Mouse (Mus musculus): ENCODE data around the gene A630076J17Rik. TPM values are rescaled to one million over a fixed set of nuclear protein-coding genes. Genes with fewer than 3 reads are reported as not detected.
A peak's percentile ranks its signal among the peaks of the same experiment; 100 is the strongest.

A630076J17Rik gene
- polyA plus RNA-seq, 1 experiment = not detected

DNA sequence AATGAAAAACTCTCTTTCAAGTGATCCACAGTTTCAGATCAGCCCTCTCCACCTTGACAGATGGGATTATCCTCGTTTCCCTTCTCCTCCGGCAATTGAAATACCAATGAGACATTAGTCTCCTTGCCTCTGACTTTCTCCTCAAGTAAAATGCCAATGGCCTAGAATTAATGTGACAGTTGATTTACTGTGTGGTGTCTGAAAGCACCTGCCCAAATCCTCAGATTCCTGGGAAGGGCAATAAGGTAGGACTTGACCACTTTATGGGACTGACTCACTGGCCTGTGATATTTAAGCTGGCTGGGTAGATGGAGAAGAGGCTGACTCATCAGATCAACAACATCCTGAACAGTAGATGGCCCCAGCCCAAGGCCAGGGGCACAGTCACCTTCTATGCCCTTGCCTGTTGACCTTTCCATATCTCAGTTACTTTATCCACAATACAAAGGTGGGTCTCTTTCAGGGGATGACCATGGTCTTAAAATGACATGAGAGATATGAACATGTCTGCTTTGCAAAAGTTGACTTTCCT lies 36.5 kb downstream of the A630076J17Rik start:
- DNase-seq (ENCODE audit: low read depth, low spot score) = no peak
- 37% methylated on average over 2 of the region's 2 CpGs for WGBS

DNA sequence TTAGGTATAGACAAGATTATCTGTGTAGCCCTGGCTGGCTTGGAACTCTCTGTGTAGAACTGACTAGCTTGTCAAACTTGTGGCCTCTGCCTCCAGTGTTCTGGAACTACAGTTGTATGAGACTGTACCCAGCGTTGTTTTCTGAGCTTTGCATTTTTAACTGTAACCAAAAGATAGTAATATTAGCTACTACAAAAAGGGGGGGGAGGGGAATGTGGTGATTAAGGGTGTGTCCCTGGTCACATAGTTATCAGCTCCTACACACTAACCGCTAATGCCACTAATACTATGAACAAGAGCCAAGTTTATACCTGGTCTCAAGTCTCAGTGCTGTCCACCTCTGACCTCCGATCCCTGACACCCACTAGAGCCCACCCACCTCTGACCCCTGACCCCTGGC lies 42.0 kb downstream of the A630076J17Rik start:
- WGBS = 87% methylated on average over 3 of the region's 3 CpGs
- DNase-seq (ENCODE audit: low read depth, low spot score) = no peak

DNA sequence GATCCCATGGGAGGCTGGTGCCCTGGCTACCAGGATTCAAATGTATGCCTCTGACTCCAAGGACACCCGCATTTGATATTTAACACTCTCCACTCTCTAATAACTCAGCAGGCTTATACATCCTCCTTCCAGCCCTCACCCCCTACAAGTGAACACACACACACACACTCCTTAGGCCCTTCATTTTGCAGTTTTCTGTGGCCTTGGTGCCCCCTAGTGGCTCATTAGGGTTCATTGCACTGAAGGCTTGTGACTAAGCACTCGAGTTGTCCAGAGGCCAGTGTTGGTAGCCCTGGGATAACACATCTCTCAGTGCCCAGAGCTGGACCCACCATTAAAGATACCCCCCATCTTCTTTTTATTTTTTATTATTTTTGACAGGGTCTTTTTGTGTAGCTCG lies 43.4 kb downstream of the A630076J17Rik start:
- WGBS = 13% methylated on average over 3 of the region's 3 CpGs
- no peak for DNase-seq (ENCODE audit: low read depth, low spot score)

DNA sequence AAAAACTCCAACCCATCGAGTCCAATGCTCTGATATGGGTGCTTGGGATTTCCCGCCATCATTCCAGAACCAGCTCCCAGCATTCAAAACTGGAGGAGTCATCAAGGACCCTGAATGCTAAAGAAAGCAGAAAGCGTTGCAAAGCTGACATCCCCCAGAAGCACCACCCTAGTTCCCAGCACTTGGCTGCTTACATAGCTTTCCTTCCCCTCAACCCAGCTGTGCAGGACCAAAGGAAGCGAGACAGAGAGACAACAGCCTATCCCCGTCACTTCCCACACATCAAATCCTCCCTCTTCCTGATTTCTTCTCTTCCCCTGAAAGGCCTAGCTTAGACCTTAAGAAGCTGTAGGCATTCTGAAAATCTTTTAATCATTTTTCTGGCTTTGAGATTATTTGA lies 44.9 kb downstream of the A630076J17Rik start:
- WGBS = 54% methylated on average over 5 of the region's 5 CpGs
- no peak for DNase-seq (ENCODE audit: low read depth, low spot score)

DNA sequence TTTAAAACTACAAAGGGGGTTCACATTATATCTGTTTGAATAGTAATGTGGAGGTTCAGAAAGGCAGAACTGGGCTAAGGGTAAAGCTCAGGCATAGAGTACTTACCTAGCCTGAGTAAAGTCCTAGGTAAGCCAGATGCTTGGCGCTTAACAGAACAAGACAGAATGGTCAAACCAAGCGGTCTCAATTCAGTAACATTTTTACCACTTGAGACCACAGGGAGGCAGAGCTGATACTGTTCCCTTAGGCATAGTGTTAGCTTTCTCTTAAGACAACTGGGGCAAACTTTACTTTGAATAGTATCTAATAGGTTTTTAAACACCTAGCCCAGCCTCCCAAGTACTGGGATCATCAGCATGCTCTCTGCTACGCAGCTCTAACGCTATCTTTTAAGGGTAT lies 45.6 kb downstream of the A630076J17Rik start:
- DNase-seq (ENCODE audit: low read depth, low spot score) = no peak

DNA sequence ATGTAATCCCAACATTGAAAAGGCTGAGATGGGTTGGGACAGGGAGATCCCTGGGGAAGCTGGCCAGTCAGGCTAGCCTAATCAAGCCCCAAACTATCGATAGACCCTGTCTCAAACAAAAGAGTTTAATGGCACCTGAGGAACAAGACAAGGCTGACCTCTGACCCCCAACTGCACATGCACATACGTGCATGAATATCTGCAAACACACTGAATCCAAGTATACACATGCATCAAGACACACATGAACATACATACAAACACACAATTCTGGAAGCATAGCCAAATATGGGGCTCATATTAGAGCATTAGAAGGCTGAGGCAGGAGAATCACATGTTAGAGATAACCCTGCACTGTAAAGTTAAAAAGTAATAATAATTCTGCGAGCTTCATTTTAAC lies 46.2 kb downstream of the A630076J17Rik start:
- WGBS = 70% methylated on average over 3 of the region's 3 CpGs
- DNase-seq (ENCODE audit: low read depth, low spot score) = no peak

More for the DNA sequence above, 45.6 kb downstream of the A630076J17Rik start:
- 49% methylated on average over 4 of the region's 4 CpGs for WGBS

DNA sequence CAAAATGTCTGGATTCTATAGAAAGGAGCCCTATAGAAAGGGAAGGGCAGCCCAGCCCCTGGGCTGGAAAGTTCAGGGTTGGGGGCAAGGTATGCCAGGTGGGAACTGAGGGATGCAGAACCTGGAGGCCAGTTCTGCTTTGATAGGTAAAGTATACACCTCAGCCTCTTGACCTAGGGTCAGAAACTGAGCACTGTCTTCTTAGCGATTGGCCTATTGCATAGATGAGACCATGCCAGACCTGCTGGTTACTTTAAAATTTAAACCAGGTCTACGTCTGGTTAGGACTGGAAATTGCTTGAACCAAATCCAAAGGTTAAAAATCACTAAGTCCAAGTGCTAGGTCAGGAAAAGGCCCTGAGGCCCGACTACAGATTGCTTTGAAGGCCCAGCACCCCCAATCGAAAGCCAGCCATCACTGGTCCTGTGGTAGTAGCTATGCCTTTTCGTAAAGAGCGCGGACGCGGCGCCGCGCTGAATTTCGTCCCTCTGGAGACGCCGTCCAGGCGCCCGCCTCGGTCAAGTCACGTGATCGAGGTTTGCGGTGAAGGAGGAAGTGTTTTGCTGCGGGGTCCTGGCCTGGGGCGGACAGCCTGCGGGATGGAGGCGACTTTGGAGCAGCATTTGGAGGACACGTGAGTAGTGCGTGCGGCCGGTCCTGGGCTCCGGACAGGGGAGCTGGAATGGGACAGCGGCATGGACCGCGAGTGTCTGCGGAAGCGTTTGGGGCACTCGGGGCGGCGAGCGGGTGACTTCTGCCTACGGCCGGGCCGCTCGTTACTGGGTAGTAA lies 48.3 kb downstream of the A630076J17Rik start, which contains the start of gene Lamtor5:
Gene Lamtor5 (plus strand): TSS at position 380 of the 791 bp plus-strand sequence.
- WGBS = 2% methylated on average over 43 of the region's 43 CpGs
- peak; percentile 60 for DNase-seq (ENCODE audit: low read depth, low spot score)

Other genes starting within 250 kb of the A630076J17Rik start
- gene Kcna3, start 194.4 kb upstream of the A630076J17Rik start, polyA plus RNA-seq (2012; rRNA removed) = 0.73 and 3.4 TPM in 2 replicates
- 0.71 and 0.99 TPM in 2 replicates for gene Kcna2, start 129.5 kb upstream of the A630076J17Rik start, polyA plus RNA-seq (2012; rRNA removed)
- gene Kcna10, start 47.6 kb upstream of the A630076J17Rik start, polyA plus RNA-seq (2012; rRNA removed) = not detected in 2 replicates
- gene Cym, start 8.9 kb upstream of the A630076J17Rik start, polyA plus RNA-seq (2012; rRNA removed) = 0.10 and 1.4 TPM in 2 replicates
- 0.11 TPM in 1 of 2 replicates, not detected in the other for gene Prok1, start 9.1 kb downstream of the A630076J17Rik start, polyA plus RNA-seq (2012; rRNA removed)
- 117 and 129 TPM in 2 replicates for gene Lamtor5, start 48.2 kb downstream of the A630076J17Rik start, polyA plus RNA-seq (2012; rRNA removed)
- 0.05 and 0.19 TPM in 2 replicates for gene Slc16a4, start 60.6 kb downstream of the A630076J17Rik start, polyA plus RNA-seq (2012; rRNA removed)
- 4.3 and 6.9 TPM in 2 replicates for gene Rbm15, start 103.1 kb downstream of the A630076J17Rik start, polyA plus RNA-seq (2012; rRNA removed)
- 0.30 and 0.34 TPM in 2 replicates for gene Kcnc4, start 228.9 kb downstream of the A630076J17Rik start, polyA plus RNA-seq (2012; rRNA removed)